Mouse (Mus musculus) liver, postnatal 0 days (tissue): ENCODE results near the gene Prkcb. TPM values are rescaled to one million over a fixed set of nuclear protein-coding genes. Genes with fewer than 3 reads are reported as not detected.
"Not testable (repeated sequence)": the region's sequence is repeated elsewhere in the genome, so short reads cannot be mapped to it uniquely, and the experiment has no call there.

Experiments used
- ATAC-seq: fragments of 200-750 bp; cut with Nextera tagmentation; 2 replicates; pipeline ENCODE4 v1.8.0; 2017; ENCODE audit warnings: mild to moderate bottlenecking, moderate library complexity
- DNase-seq: peaks from one replicate; pipeline ENCODE4 v3.0.0-alpha.2; 2016
- H3K27ac ChIP-seq: fragments of 300-500 bp; sonication (generic); 2 replicates; pipeline ENCODE4 v1.5.1; 2014; ENCODE audit warnings: antibody characterized with exemption, moderate library complexity, mild to moderate bottlenecking, low read depth
- H3K27me3 ChIP-seq: fragments of 300-500 bp; sonication (generic); 2 replicates; pipeline ENCODE4 v1.6.1; 2014; ENCODE audit warnings: low read length, control low read depth, mixed read lengths; ENCODE audit not compliant: insufficient read depth
- H3K36me3 ChIP-seq: fragments of 300-500 bp; sonication (generic); replicated peaks from 2 replicates; pipeline ENCODE4 v1.6.1; 2014; ENCODE audit warnings: mild to moderate bottlenecking, control low read depth, low read length, moderate library complexity, mixed read lengths; ENCODE audit not compliant: insufficient read depth
- H3K4me1 ChIP-seq: fragments of 300-500 bp; sonication (generic); 2 replicates; pipeline ENCODE4 v1.6.1; 2014; ENCODE audit warnings: antibody characterized with exemption, mild to moderate bottlenecking, control low read depth; ENCODE audit not compliant: insufficient read depth
- H3K4me2 ChIP-seq: fragments of 300-500 bp; sonication (generic); 2 replicates; pipeline ENCODE4 v1.6.1; 2014; ENCODE audit warnings: low read depth, mild to moderate bottlenecking, low read length, moderate library complexity, mixed read lengths
- H3K4me3 ChIP-seq: fragments of 300-500 bp; sonication (generic); 2 replicates; pipeline ENCODE4 v1.5.1; 2014; ENCODE audit warnings: low read depth, low read length
- H3K9ac ChIP-seq: fragments of 300-500 bp; sonication (generic); replicated peaks from 2 replicates; pipeline ENCODE4 v1.6.1; 2014; ENCODE audit warnings: mild to moderate bottlenecking, moderate library complexity
- H3K9me3 ChIP-seq: fragments of 300-500 bp; sonication (generic); 2 replicates; pipeline ENCODE4 v1.6.1; 2016; ENCODE audit warnings: mild to moderate bottlenecking, control low read depth, low read length, mixed read lengths
- CTCF ChIP-seq: sonication (generic); IDR thresholded peaks from 2 replicates; pipeline ENCODE4 v1.5.1; 2016; ENCODE audit warnings: antibody characterized with exemption, low read depth
- EP300 ChIP-seq: IDR thresholded peaks from 2 replicates; pipeline ENCODE4 v1.6.1; 2016; ENCODE audit warnings: antibody characterized with exemption, low read depth, mild to moderate bottlenecking
- WGBS: fragments of 180-500 bp; shearing (Covaris S2); extraction: QIAGEN DNeasy Blood & Tissue Kit; methylation state at CpG from one replicate; pipeline ENCODE4 v1.1.7; 2014; ENCODE audit not compliant: insufficient replicate concordance; 5-methylcytosine and 5-hydroxymethylcytosine counted together
- polyA plus RNA-seq: library from polyadenylated mRNA; unstranded; fragments of >200 nt; fragmentation: Nextera tagmentation; extraction: Ambion mirVana; gene quantifications from 2 replicates; pipeline ENCODE4 v1.2.1, GENCODE M21; 2015

The Prkcb gene
- polyA plus RNA-seq = 8.1 TPM in 2 replicates

- H3K9ac ChIP-seq = peak within 1 kb of the TSS; percentile 58
- TF ChIP-seq EP300 = no peak
- no peak for TF ChIP-seq CTCF
- H3K4me3 ChIP-seq = peak within 1 kb of the TSS; percentile 60
- no peaks in the 10 kb centered on the region for H3K36me3 ChIP-seq
- ATAC-seq (peak; percentile 82), DNase-seq (peak; percentile 82)
- H3K9me3 ChIP-seq = no peaks in the 10 kb centered on the region
- WGBS = 10% methylated on average over 31 of the region's 42 CpGs
- H3K4me2 ChIP-seq = peak within 1 kb of the TSS; percentile 74
- H3K27me3 ChIP-seq = peaks cover 31% of the 10 kb centered on the region
- peaks cover 8% of the 10 kb centered on the region; the same call in 1 of the 2 replicates for H3K4me1 ChIP-seq
- peak within 1 kb of the TSS; percentile 30; the same call in 1 of the 2 replicates for H3K27ac ChIP-seq
Observed at GRCm38 (mm10) chr7:122288605-122289242, at the start of gene Prkcb. Gene Prkcb (plus strand): TSS chr7:122288751.

GRCm38 (mm10) chr7:122238939-122239338 lies 49.6 kb upstream of the Prkcb start:
- Histone ChIP-seq H3K27ac (no peak overlapping the region), H3K4me3 (no peak overlapping the region), H3K9ac (no peak overlapping the region), H3K4me1 (no peaks in the 10 kb centered on the region), H3K27me3 (no peaks in the 10 kb centered on the region), H3K36me3 (no peaks in the 10 kb centered on the region), H3K9me3 (no peaks in the 10 kb centered on the region), H3K4me2 (no peak overlapping the region)
- no peak for DNase-seq
- no peak for ATAC-seq
- no peak for TF ChIP-seq CTCF
- no peak for TF ChIP-seq EP300
- WGBS = 85% methylated on average over 2 of the region's 2 CpGs

GRCm38 (mm10) chr7:122240413-122241119 lies 48.0 kb upstream of the Prkcb start:
- H3K4me3 ChIP-seq = no peak overlapping the region
- H3K9me3 ChIP-seq = no peaks in the 10 kb centered on the region
- H3K4me2 ChIP-seq = no peak overlapping the region
- H3K9ac ChIP-seq = no peak overlapping the region
- TF ChIP-seq EP300 (no peak), CTCF (no peak; the same call in 1 of the 2 replicates)
- H3K27me3 ChIP-seq = no peaks in the 10 kb centered on the region
- H3K27ac ChIP-seq = no peak overlapping the region
- 73% methylated on average over 6 of the region's 6 CpGs for WGBS
- DNase-seq (no peak), ATAC-seq (no peak)
- no peaks in the 10 kb centered on the region for H3K4me1 ChIP-seq
- no peaks in the 10 kb centered on the region for H3K36me3 ChIP-seq

GRCm38 (mm10) chr7:122242260-122242659 lies 46.3 kb upstream of the Prkcb start:
- no peak overlapping the region for H3K27ac ChIP-seq
- H3K4me3 ChIP-seq = no peak overlapping the region
- no peaks in the 10 kb centered on the region for H3K9me3 ChIP-seq
- TF ChIP-seq EP300 = no peak
- peak; percentile 91 for TF ChIP-seq CTCF
- H3K36me3 ChIP-seq = no peaks in the 10 kb centered on the region
- 38% methylated on average over 1 of the region's 1 CpGs for WGBS
- DNase-seq = peak; percentile 30
- H3K4me1 ChIP-seq = no peaks in the 10 kb centered on the region
- no peak for ATAC-seq
- H3K27me3 ChIP-seq = no peaks in the 10 kb centered on the region
- no peak overlapping the region for H3K9ac ChIP-seq
- H3K4me2 ChIP-seq = no peak overlapping the region

GRCm38 (mm10) chr7:122242744-122243143 lies 45.8 kb upstream of the Prkcb start:
- not testable (repeated sequence) for ATAC-seq, H3K27ac ChIP-seq, H3K36me3 ChIP-seq, H3K9me3 ChIP-seq, H3K27me3 ChIP-seq, H3K4me3 ChIP-seq, H3K9ac ChIP-seq, DNase-seq, H3K4me1 ChIP-seq, H3K4me2 ChIP-seq

- 58% methylated on average over 7 of the region's 7 CpGs for WGBS
- DNase-seq (no peak), ATAC-seq (no peak)
- no peak overlapping the region for H3K27ac ChIP-seq
- H3K9me3 ChIP-seq = no peaks in the 10 kb centered on the region
- no peaks in the 10 kb centered on the region for H3K4me1 ChIP-seq
- H3K9ac ChIP-seq = no peak overlapping the region
- no peak for TF ChIP-seq CTCF
- TF ChIP-seq EP300 = no peak
- H3K4me3 ChIP-seq = no peak overlapping the region
- no peaks in the 10 kb centered on the region for H3K36me3 ChIP-seq
- H3K27me3 ChIP-seq = no peaks in the 10 kb centered on the region
- no peak overlapping the region for H3K4me2 ChIP-seq
Observed at GRCm38 (mm10) chr7:122244166-122244565, 44.4 kb upstream of the Prkcb start.
